Mouse (Mus musculus) kidney, embryonic 16.5 days (tissue): ENCODE results near the gene Tent5d. TPM values are rescaled to one million over a fixed set of nuclear protein-coding genes. Genes with fewer than 3 reads are reported as not detected.

Experiments used
- ATAC-seq: fragments of 200-750 bp; cut with Nextera tagmentation; 2 replicates; pipeline ENCODE4 v1.8.0; 2017; ENCODE audit warnings: moderate TSS enrichment; ENCODE audit not compliant: low FRiP score, low TSS enrichment
- H3K27ac ChIP-seq: fragments of 300-500 bp; sonication (generic); 2 replicates; pipeline ENCODE4 v1.5.1; 2014; ENCODE audit warnings: low read length
- H3K27me3 ChIP-seq: fragments of 300-500 bp; sonication (generic); 2 replicates; pipeline ENCODE4 v1.6.1; 2014; ENCODE audit warnings: low read length, control low read depth, mixed read lengths; ENCODE audit not compliant: insufficient read depth
- H3K36me3 ChIP-seq: fragments of 300-500 bp; sonication (generic); 2 replicates; pipeline ENCODE4 v1.6.1; 2014; ENCODE audit warnings: low read length, control low read depth, mixed read lengths; ENCODE audit not compliant: insufficient read depth
- H3K4me1 ChIP-seq: fragments of 300-500 bp; sonication (generic); 2 replicates; pipeline ENCODE4 v1.6.1; 2014; ENCODE audit warnings: low read length, control low read depth, mixed read lengths; ENCODE audit not compliant: insufficient read depth
- H3K4me2 ChIP-seq: fragments of 300-500 bp; sonication (generic); replicated peaks from 2 replicates; pipeline ENCODE4 v1.6.1; 2014; ENCODE audit warnings: low read depth, low read length
- H3K4me3 ChIP-seq: fragments of 300-500 bp; sonication (generic); 2 replicates; pipeline ENCODE4 v1.5.1; 2014; ENCODE audit warnings: mild to moderate bottlenecking, low read length
- H3K9ac ChIP-seq: fragments of 300-500 bp; sonication (generic); replicated peaks from 2 replicates; pipeline ENCODE4 v1.6.1; 2014; ENCODE audit warnings: low read length
- H3K9me3 ChIP-seq: fragments of 300-500 bp; sonication (generic); 2 replicates; pipeline ENCODE4 v1.6.1; 2016; ENCODE audit warnings: low read length, control low read depth
- WGBS: fragments of 180-500 bp; shearing (Covaris S2); extraction: QIAGEN DNeasy Blood & Tissue Kit; methylation state at CpG from one replicate; pipeline ENCODE4 v1.1.7; 2014; 5-methylcytosine and 5-hydroxymethylcytosine counted together
- polyA plus RNA-seq: library from polyadenylated mRNA; unstranded; fragments of >200 nt; fragmentation: Nextera tagmentation; extraction: Ambion mirVana; gene quantifications from 2 replicates; pipeline ENCODE4 v1.2.1, GENCODE M21; 2015

The Tent5d gene
- 0.21 TPM in 1 of 2 replicates, not detected in the other for polyA plus RNA-seq

- no peak within 1 kb of the TSS for H3K27ac ChIP-seq
- no peak for ATAC-seq
- WGBS, result 93% methylated on average over 1 of the region's 1 CpGs
- no peaks in the 10 kb centered on the region for H3K9me3 ChIP-seq
- H3K4me1 ChIP-seq, result no peaks in the 10 kb centered on the region
- no peak within 1 kb of the TSS for H3K4me3 ChIP-seq
- no peak within 1 kb of the TSS for H3K9ac ChIP-seq
- no peak within 1 kb of the TSS for H3K4me2 ChIP-seq
- H3K27me3 ChIP-seq, result no peaks in the 10 kb centered on the region
- H3K36me3 ChIP-seq, result no peaks in the 10 kb centered on the region; the same call in 1 of the 2 replicates
These were observed at the start of gene Tent5d for GRCm38 (mm10) chrX:107792290-107792689. Tent5d (plus strand) TSS chrX:107792590.

- no peak overlapping the region for H3K27ac ChIP-seq
- no peaks in the 10 kb centered on the region for H3K36me3 ChIP-seq
- WGBS, result 22% methylated on average over 3 of the region's 3 CpGs
- no peak for ATAC-seq
- H3K27me3 ChIP-seq, result no peaks in the 10 kb centered on the region
- H3K9me3 ChIP-seq, result no peaks in the 10 kb centered on the region
- no peaks in the 10 kb centered on the region for H3K4me1 ChIP-seq
- no peak overlapping the region for H3K4me3 ChIP-seq
- H3K9ac ChIP-seq, result no peak overlapping the region
- H3K4me2 ChIP-seq, result no peak overlapping the region
These were observed 24.5 kb upstream of the Tent5d start for GRCm38 (mm10) chrX:107767896-107768295.

- no peak overlapping the region for H3K4me2 ChIP-seq
- no peak overlapping the region for H3K27ac ChIP-seq
- no peak overlapping the region for H3K9ac ChIP-seq
- H3K9me3 ChIP-seq, result no peaks in the 10 kb centered on the region
- no peak overlapping the region for H3K4me3 ChIP-seq
- 95% methylated on average over 1 of the region's 1 CpGs for WGBS
- no peak for ATAC-seq
- peaks cover 3% of the 10 kb centered on the region; the same call in 1 of the 2 replicates for H3K36me3 ChIP-seq
- H3K27me3 ChIP-seq, result no peaks in the 10 kb centered on the region
- H3K4me1 ChIP-seq, result no peaks in the 10 kb centered on the region
These were observed 2.3 kb upstream of the Tent5d start for GRCm38 (mm10) chrX:107790136-107790535.

GRCm38 (mm10) chrX:107790750-107791493 lies 1.5 kb upstream of the Tent5d start:
- 30% methylated on average over 8 of the region's 8 CpGs for WGBS

GRCm38 (mm10) chrX:107795785-107796184 lies 3.4 kb downstream of the Tent5d start:
- Histone ChIP-seq H3K9me3 (no peaks in the 10 kb centered on the region), H3K4me1 (no peaks in the 10 kb centered on the region), H3K27ac (no peak overlapping the region), H3K4me2 (no peak overlapping the region), H3K36me3 (no peaks in the 10 kb centered on the region; the same call in 1 of the 2 replicates), H3K27me3 (no peaks in the 10 kb centered on the region), H3K9ac (no peak overlapping the region), H3K4me3 (no peak overlapping the region)
- no peak for ATAC-seq
- WGBS, result 55% methylated on average over 1 of the region's 1 CpGs

More at GRCm38 (mm10) chrX:107790750-107791493, 1.5 kb upstream of the Tent5d start:
- Histone ChIP-seq H3K9ac (no peak overlapping the region), H3K4me2 (no peak overlapping the region), H3K36me3 (peaks cover 3% of the 10 kb centered on the region; the same call in 1 of the 2 replicates), H3K4me3 (no peak overlapping the region), H3K9me3 (no peaks in the 10 kb centered on the region), H3K27me3 (no peaks in the 10 kb centered on the region), H3K4me1 (no peaks in the 10 kb centered on the region), H3K27ac (no peak overlapping the region)
- no peak for ATAC-seq

GRCm38 (mm10) chrX:107796919-107797318 lies 4.5 kb downstream of the Tent5d start:
- ATAC-seq, result no peak
- no peaks in the 10 kb centered on the region; the same call in 1 of the 2 replicates for H3K36me3 ChIP-seq
- H3K27ac ChIP-seq, result no peak overlapping the region
- no peaks in the 10 kb centered on the region for H3K27me3 ChIP-seq
- H3K9ac ChIP-seq, result no peak overlapping the region
- H3K4me1 ChIP-seq, result no peaks in the 10 kb centered on the region
- H3K4me2 ChIP-seq, result no peak overlapping the region
- WGBS, result 90% methylated on average over 2 of the region's 2 CpGs
- H3K9me3 ChIP-seq, result no peaks in the 10 kb centered on the region
- no peak overlapping the region for H3K4me3 ChIP-seq

GRCm38 (mm10) chrX:107812120-107812519 lies 19.7 kb downstream of the Tent5d start:
- no peak overlapping the region for H3K4me2 ChIP-seq
- no peak overlapping the region for H3K9ac ChIP-seq
- H3K4me1 ChIP-seq, result no peaks in the 10 kb centered on the region
- H3K9me3 ChIP-seq, result no peaks in the 10 kb centered on the region
- ATAC-seq, result no peak
- H3K36me3 ChIP-seq, result no peaks in the 10 kb centered on the region
- no peak overlapping the region for H3K27ac ChIP-seq
- H3K4me3 ChIP-seq, result no peak overlapping the region
- H3K27me3 ChIP-seq, result no peaks in the 10 kb centered on the region

GRCm38 (mm10) chrX:107815502-107816217 lies 23.3 kb downstream of the Tent5d start:
- peak; percentile 87 for ATAC-seq
- Histone ChIP-seq H3K27me3 (no peaks in the 10 kb centered on the region), H3K4me1 (no peaks in the 10 kb centered on the region), H3K4me3 (peak overlapping the region; percentile 65), H3K9ac (peak overlapping the region; percentile 72), H3K36me3 (no peaks in the 10 kb centered on the region), H3K27ac (peak overlapping the region; percentile 61), H3K4me2 (peak overlapping the region; percentile 56), H3K9me3 (no peaks in the 10 kb centered on the region)
- 31% methylated on average over 26 of the region's 32 CpGs for WGBS

GRCm38 (mm10) chrX:107816218-107816554 lies 23.8 kb downstream of the Tent5d start, which contains the start of gene 2610002M06Rik:
2610002M06Rik (minus strand) TSS chrX:107816334.
- Histone ChIP-seq H3K9ac (peak within 1 kb of the TSS; percentile 72), H3K4me1 (no peaks in the 10 kb centered on the region), H3K27ac (peak within 1 kb of the TSS; percentile 61), H3K4me3 (peak within 1 kb of the TSS; percentile 65), H3K27me3 (no peaks in the 10 kb centered on the region), H3K36me3 (no peaks in the 10 kb centered on the region), H3K4me2 (peak within 1 kb of the TSS; percentile 56), H3K9me3 (no peaks in the 10 kb centered on the region)
- 26% methylated on average over 28 of the region's 28 CpGs for WGBS
- ATAC-seq, result peak; percentile 99

- no peak for ATAC-seq
- WGBS, result 84% methylated on average over 6 of the region's 6 CpGs
- H3K27ac ChIP-seq, result no peak overlapping the region
- no peaks in the 10 kb centered on the region for H3K36me3 ChIP-seq
- H3K4me3 ChIP-seq, result peak overlapping the region; percentile 65; the same call in 1 of the 2 replicates
- no peaks in the 10 kb centered on the region for H3K4me1 ChIP-seq
- no peak overlapping the region for H3K9ac ChIP-seq
- no peaks in the 10 kb centered on the region for H3K9me3 ChIP-seq
- H3K4me2 ChIP-seq, result peak overlapping the region; percentile 56
- H3K27me3 ChIP-seq, result no peaks in the 10 kb centered on the region
These were observed 24.3 kb downstream of the Tent5d start for GRCm38 (mm10) chrX:107816726-107817125.
